Comparison of ENCODE assay signal across 9 mouse cellular contexts in the genomic region with DNA sequence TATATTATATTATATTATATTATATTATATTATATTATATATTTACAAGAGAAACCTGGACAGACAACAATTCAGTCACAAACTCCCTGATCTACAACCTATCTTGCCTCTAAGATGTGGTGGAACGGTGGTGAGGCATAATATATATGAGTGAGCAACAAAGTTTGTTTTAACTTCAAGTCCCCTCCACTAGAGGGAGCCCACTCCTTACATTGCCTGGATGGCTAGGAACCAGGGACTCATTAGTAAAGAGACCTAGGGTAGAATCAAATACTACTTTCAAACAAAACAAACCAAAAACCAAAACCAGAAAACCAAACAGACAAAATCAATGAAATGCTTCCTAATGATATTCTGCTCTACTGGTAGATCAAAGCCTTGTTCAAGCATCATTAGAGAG.
DNase-seq lines count a peak whose midpoint lies in the region; ATAC-seq and TF ChIP-seq lines count a peak whose summit lies in the region.
"Had no signal": no experiment of that assay in that cellular context is flagged by ENCODE, and none has a peak within 500 bp of the region (broad histone marks: within the 10 kb centered on the region; RNA-seq: fewer than 3 reads in every experiment).

No protein-coding gene starts in this region.

- WGBS in heart, postnatal 0 days, result 49% methylated on average over 1 of the region's 1 CpGs
- WGBS in midbrain, embryonic 11.5 days, result 62% methylated on average over 1 of the region's 1 CpGs
- WGBS in midbrain, embryonic 15.5 days, result 49% methylated on average over 1 of the region's 1 CpGs
- WGBS in intestine, embryonic 16.5 days, result 58% methylated on average over 1 of the region's 1 CpGs

- H3K9me3 ChIP-seq in heart, postnatal 0 days (replicated peaks; ENCODE audit: control insufficient read depth, low read length), result no peaks in the 10 kb centered on the region
- H3K9me3 ChIP-seq in midbrain, embryonic 11.5 days (ENCODE audit: control insufficient read depth, low read length), result no peaks in the 10 kb centered on the region
- H3K9me3 ChIP-seq in midbrain, embryonic 15.5 days, result no peaks in the 10 kb centered on the region
- no peaks in the 10 kb centered on the region for H3K9me3 ChIP-seq in intestine, embryonic 16.5 days (ENCODE audit: control insufficient read depth, low read length)
- H3K9me3 ChIP-seq: midbrain, embryonic 13.5 days had no signal

- H3K4me1 ChIP-seq in heart, postnatal 0 days (ENCODE audit: control insufficient read depth, insufficient read depth), result no peaks in the 10 kb centered on the region
- no peaks in the 10 kb centered on the region for H3K4me1 ChIP-seq in midbrain, embryonic 11.5 days (ENCODE audit: control insufficient read depth, insufficient read depth, low read length)
- no peaks in the 10 kb centered on the region for H3K4me1 ChIP-seq in midbrain, embryonic 15.5 days
- H3K4me1 ChIP-seq in intestine, embryonic 16.5 days (ENCODE audit: control insufficient read depth, insufficient read depth, low read length), result no peaks in the 10 kb centered on the region
- H3K4me1 ChIP-seq: midbrain, embryonic 13.5 days had no signal

- no peaks in the 10 kb centered on the region for H3K36me3 ChIP-seq in heart, postnatal 0 days (replicated peaks; ENCODE audit: control insufficient read depth, insufficient read depth, low read length)
- H3K36me3 ChIP-seq in midbrain, embryonic 11.5 days (ENCODE audit: control insufficient read depth, insufficient read depth, low read length), result no peaks in the 10 kb centered on the region
- H3K36me3 ChIP-seq in midbrain, embryonic 15.5 days (replicated peaks), result no peaks in the 10 kb centered on the region
- H3K36me3 ChIP-seq in intestine, embryonic 16.5 days (ENCODE audit: control insufficient read depth, insufficient read depth, low read length), result no peaks in the 10 kb centered on the region
- H3K36me3 ChIP-seq: midbrain, embryonic 13.5 days had no signal

- no peak for ATAC-seq in heart, postnatal 0 days (ENCODE audit: insufficient read depth, low read depth)
- peak; percentile 42; the same call in 1 of the 2 replicates for ATAC-seq in midbrain, embryonic 11.5 days (ENCODE audit: low FRiP score)
- no peak for ATAC-seq in midbrain, embryonic 15.5 days (replicated peaks)
- ATAC-seq in intestine, embryonic 16.5 days, result no peak
- ATAC-seq: midbrain, embryonic 13.5 days had no signal

- intact Hi-C loops in heart, postnatal 25 days (cut with DNase I), result no loop called here

- H3K4me3 ChIP-seq in heart, postnatal 0 days (ENCODE audit: low read depth, low read length), result no peak overlapping the region
- no peak overlapping the region for H3K4me3 ChIP-seq in midbrain, embryonic 11.5 days (ENCODE audit: low read depth, low read length)
- H3K4me3 ChIP-seq in midbrain, embryonic 15.5 days, result no peak overlapping the region
- H3K4me3 ChIP-seq in intestine, embryonic 16.5 days (ENCODE audit: low read length), result no peak overlapping the region
- H3K4me3 ChIP-seq: midbrain, embryonic 13.5 days had no signal

- H3K4me2 ChIP-seq in heart, postnatal 0 days (ENCODE audit: low read depth, low read length), result no peak overlapping the region
- H3K4me2 ChIP-seq in midbrain, embryonic 11.5 days, result no peak overlapping the region
- no peak overlapping the region for H3K4me2 ChIP-seq in midbrain, embryonic 15.5 days
- no peak overlapping the region for H3K4me2 ChIP-seq in intestine, embryonic 16.5 days (ENCODE audit: low read depth, low read length)
- H3K4me2 ChIP-seq: midbrain, embryonic 13.5 days had no signal

- H3K27me3 ChIP-seq in heart, postnatal 0 days (ENCODE audit: control insufficient read depth, insufficient read depth, low read length), result no peaks in the 10 kb centered on the region
- H3K27me3 ChIP-seq in midbrain, embryonic 11.5 days (ENCODE audit: control insufficient read depth, insufficient read depth, low read length), result no peaks in the 10 kb centered on the region
- no peaks in the 10 kb centered on the region for H3K27me3 ChIP-seq in midbrain, embryonic 15.5 days (replicated peaks)
- no peaks in the 10 kb centered on the region for H3K27me3 ChIP-seq in intestine, embryonic 16.5 days (replicated peaks; ENCODE audit: control insufficient read depth, insufficient read depth, low read length)
- H3K27me3 ChIP-seq: midbrain, embryonic 13.5 days had no signal

- no peak overlapping the region for H3K27ac ChIP-seq in heart, postnatal 0 days (ENCODE audit: low read depth)
- no peak overlapping the region for H3K27ac ChIP-seq in midbrain, embryonic 11.5 days (ENCODE audit: low read depth, low read length)
- no peak overlapping the region for H3K27ac ChIP-seq in midbrain, embryonic 15.5 days
- H3K27ac ChIP-seq in intestine, embryonic 16.5 days (ENCODE audit: low read length), result no peak overlapping the region
- H3K27ac ChIP-seq: midbrain, embryonic 13.5 days had no signal

- DNase-seq in heart, postnatal 0 days (ENCODE audit: low spot score), result no peak
- no peak for DNase-seq in heart, postnatal 25 days (ENCODE audit: low spot score)
- no peak for DNase-seq in midbrain, embryonic 11.5 days (ENCODE audit: low spot score, missing footprints)
- DNase-seq in ZHBTc4 (ENCODE audit: low read depth, low spot score), result peak; percentile 59
- DNase-seq in retina, embryonic 14.5 days (ENCODE audit: low spot score), result peak; percentile 54
- no peak for DNase-seq in ovary, postnatal 10 days (ENCODE audit: low spot score)

- H3K9ac ChIP-seq in heart, postnatal 0 days (replicated peaks; ENCODE audit: low read depth, low read length), result no peak overlapping the region
- H3K9ac ChIP-seq in midbrain, embryonic 11.5 days (ENCODE audit: low read length), result no peak overlapping the region
- H3K9ac ChIP-seq in midbrain, embryonic 15.5 days, result no peak overlapping the region
- no peak overlapping the region for H3K9ac ChIP-seq in intestine, embryonic 16.5 days (ENCODE audit: low read depth, low read length)
- H3K9ac ChIP-seq: midbrain, embryonic 13.5 days had no signal

- no peak for TF ChIP-seq EP300 in heart, postnatal 0 days (IDR thresholded peaks at IDR 0.05; ENCODE audit: low read depth)

- peak; percentile 43 for TF ChIP-seq CTCF in heart, postnatal 0 days (IDR thresholded peaks at IDR 0.05; ENCODE audit: low read depth)

Comparison
In these comparisons a context has a peak if more than half of its experiments do, and no peak if none do; other contexts are left out.
1. DNase-seq: peak in ZHBTc4 (single experiment) and retina, embryonic 14.5 days (single experiment); none in heart, postnatal 0 days (single experiment), heart, postnatal 25 days (single experiment), midbrain, embryonic 11.5 days (single experiment) and ovary, postnatal 10 days (single experiment).